Mouse (Mus musculus) thymus, adult 2 months (tissue): ENCODE data around the gene Kctd7. TPM values are rescaled to one million over a fixed set of nuclear protein-coding genes. Genes with fewer than 3 reads are reported as not detected.

ENCODE experiments used
- DNase-seq: peaks from one replicate; pipeline ENCODE4 v3.0.0; 2021
- H3K27ac ChIP-seq: fragments of 200-500 bp; 2 replicates; pipeline ENCODE4 v1.5.1; 2012; ENCODE audit warnings: low read length, control low read depth; ENCODE audit not compliant: control insufficient read depth, insufficient read depth
- H3K27me3 ChIP-seq: fragments of 200-500 bp; 2 replicates; pipeline ENCODE4 v1.6.1; 2012; ENCODE audit warnings: mild to moderate bottlenecking, low read length, moderate library complexity, mixed read lengths; ENCODE audit not compliant: control insufficient read depth, insufficient read depth
- H3K36me3 ChIP-seq: fragments of 200-500 bp; 2 replicates; pipeline ENCODE4 v1.6.1; 2012; ENCODE audit warnings: mild to moderate bottlenecking, low read length, moderate library complexity; ENCODE audit not compliant: control insufficient read depth, insufficient read depth
- H3K4me1 ChIP-seq: fragments of 200-500 bp; replicated peaks from 2 replicates; pipeline ENCODE4 v1.6.1; 2012; ENCODE audit warnings: low read length; ENCODE audit not compliant: control insufficient read depth, insufficient read depth
- H3K4me3 ChIP-seq: fragments of 200-500 bp; 2 replicates; pipeline ENCODE4 v1.5.1; 2012; ENCODE audit warnings: mild to moderate bottlenecking, low read length, control low read depth, moderate library complexity; ENCODE audit not compliant: control insufficient read depth, insufficient read depth
- CTCF ChIP-seq: fragments of 200-500 bp; IDR thresholded peaks from 2 replicates; pipeline ENCODE4 v1.5.1; 2012; ENCODE audit warnings: mild to moderate bottlenecking, control low read depth, low read length, moderate library complexity, borderline replicate concordance; ENCODE audit not compliant: control insufficient read depth, poor library complexity, insufficient read depth; ENCODE audit errors: extremely low read depth
- POLR2A ChIP-seq: fragments of 200-500 bp; IDR thresholded peaks from 2 replicates; pipeline ENCODE4 v1.6.1; 2012; ENCODE audit warnings: mild to moderate bottlenecking, low read length, control low read depth, moderate library complexity; ENCODE audit not compliant: control insufficient read depth, poor library complexity, insufficient read depth; ENCODE audit errors: extremely low read depth
- WGBS: fragments of 180-500 bp; shearing (Covaris S2); methylation state at CpG from one replicate; pipeline ENCODE4 v1.1.7; 2018; 5-methylcytosine and 5-hydroxymethylcytosine counted together
- polyA plus RNA-seq: library from polyadenylated mRNA; depleted of rRNA; stranded (reverse); fragments of >200 nt; gene quantifications from 2 replicates; pipeline ENCODE4 v1.2.3, GENCODE M21; 2012; rRNA removed

Gene Kctd7
- polyA plus RNA-seq, 1 experiment = 6.9 TPM

DNA sequence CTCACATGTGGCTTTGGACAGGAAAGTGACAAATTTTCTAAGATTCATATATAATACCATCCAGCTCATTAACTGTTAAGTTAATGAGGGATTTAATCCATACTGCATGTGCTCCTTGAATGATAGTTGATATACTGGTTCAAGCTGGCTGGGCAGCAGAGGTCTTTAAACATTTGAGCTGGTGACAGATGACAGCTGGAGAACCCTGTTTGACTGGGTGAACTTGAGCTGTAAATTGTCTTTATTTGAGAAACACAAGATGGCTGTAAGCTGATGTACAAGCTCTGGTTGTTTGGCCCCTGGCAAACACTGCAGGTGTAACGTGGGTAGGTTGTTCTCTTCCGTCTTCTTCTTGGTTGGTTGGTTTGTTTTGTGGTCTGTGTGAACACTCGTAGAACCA, 49.1 kb downstream of the Kctd7 start:
- Histone ChIP-seq H3K36me3 (peaks cover 12% of the 10 kb centered on the region), H3K27ac (no peak overlapping the region), H3K4me3 (no peak overlapping the region), H3K27me3 (no peaks in the 10 kb centered on the region), H3K4me1 (peaks cover 2% of the 10 kb centered on the region; the same call in 1 of the 2 replicates)
- no peak for TF ChIP-seq POLR2A
- no peak for TF ChIP-seq CTCF
- 8% methylated on average over 3 of the region's 3 CpGs for WGBS
- DNase-seq = no peak

DNA sequence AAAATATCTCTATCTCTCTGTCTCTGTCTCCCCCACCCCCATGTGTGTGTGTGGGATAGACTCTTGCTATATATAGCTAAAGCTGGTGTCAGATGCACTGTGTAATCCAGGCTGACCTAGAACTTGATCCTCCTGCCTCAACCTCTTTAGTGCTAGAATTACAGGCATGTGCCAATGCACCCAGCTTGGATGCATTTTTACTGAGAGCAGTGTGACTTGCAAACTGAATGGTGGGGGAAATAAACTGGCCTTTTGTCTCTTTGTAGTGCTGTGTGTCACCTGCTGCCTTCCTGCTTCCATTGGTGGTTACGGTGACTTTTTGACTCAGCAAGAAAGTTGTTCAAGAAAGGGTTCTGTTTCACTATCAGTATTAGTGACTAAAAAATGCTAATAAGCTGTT, 51.6 kb downstream of the Kctd7 start:
- TF ChIP-seq POLR2A (no peak), CTCF (no peak)
- no peak for DNase-seq
- WGBS = 26% methylated on average over 1 of the region's 1 CpGs
- H3K27me3 ChIP-seq = no peaks in the 10 kb centered on the region
- H3K4me3 ChIP-seq = no peak overlapping the region
- H3K27ac ChIP-seq = no peak overlapping the region
- peaks cover 11% of the 10 kb centered on the region; the same call in 1 of the 2 replicates for H3K36me3 ChIP-seq
- peaks cover 2% of the 10 kb centered on the region; the same call in 1 of the 2 replicates for H3K4me1 ChIP-seq

DNA sequence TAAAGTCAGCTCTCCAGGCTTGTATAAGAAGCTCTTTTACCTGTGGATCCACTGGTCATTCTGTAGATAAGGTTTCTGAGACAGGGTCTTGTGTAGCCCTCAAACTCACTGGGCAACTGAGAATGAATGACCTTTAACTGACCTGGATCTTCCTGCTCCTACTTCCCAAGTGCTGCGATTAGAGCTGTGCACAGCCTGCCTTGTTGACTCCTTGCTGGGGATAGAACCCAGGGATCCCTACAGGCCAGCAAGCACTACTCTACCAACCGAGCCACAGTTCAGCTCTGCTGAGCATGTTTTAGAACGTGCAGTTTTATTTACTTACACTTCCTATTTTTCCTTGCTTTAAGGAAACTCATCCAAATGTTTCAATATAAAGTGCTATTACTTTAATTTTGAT, 52.8 kb downstream of the Kctd7 start:
- TF ChIP-seq CTCF (no peak), POLR2A (no peak)
- no peak overlapping the region for H3K27ac ChIP-seq
- H3K36me3 ChIP-seq = peaks cover 11% of the 10 kb centered on the region; the same call in 1 of the 2 replicates
- no peak overlapping the region for H3K4me3 ChIP-seq
- 94% methylated on average over 3 of the region's 3 CpGs for WGBS
- H3K27me3 ChIP-seq = no peaks in the 10 kb centered on the region
- no peaks in the 10 kb centered on the region for H3K4me1 ChIP-seq
- DNase-seq = no peak

DNA sequence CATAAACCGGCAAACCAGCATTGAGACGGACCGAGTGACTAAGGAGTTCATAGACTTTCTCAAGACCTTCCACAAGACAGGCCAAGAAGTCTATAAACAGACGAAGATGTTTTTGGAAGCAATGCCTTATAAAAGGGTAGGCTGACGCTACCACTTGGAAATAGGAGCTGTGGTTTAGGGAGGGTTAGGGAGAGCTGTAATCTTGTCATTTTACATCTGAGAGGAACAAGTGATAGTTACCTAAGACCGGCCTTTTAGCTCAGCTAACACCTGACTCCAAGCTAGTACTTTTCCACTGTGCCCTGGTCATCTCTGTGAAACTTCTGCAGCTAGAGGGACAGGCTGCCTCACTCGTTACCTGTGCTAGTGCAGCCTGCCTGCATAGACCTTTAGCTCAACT, 53.3 kb downstream of the Kctd7 start:
- H3K27me3 ChIP-seq = no peaks in the 10 kb centered on the region
- no peak for TF ChIP-seq CTCF
- DNase-seq = no peak
- H3K4me3 ChIP-seq = no peak overlapping the region
- no peak overlapping the region for H3K27ac ChIP-seq
- WGBS = 96% methylated on average over 7 of the region's 7 CpGs
- peaks cover 11% of the 10 kb centered on the region; the same call in 1 of the 2 replicates for H3K36me3 ChIP-seq
- no peaks in the 10 kb centered on the region for H3K4me1 ChIP-seq

DNA sequence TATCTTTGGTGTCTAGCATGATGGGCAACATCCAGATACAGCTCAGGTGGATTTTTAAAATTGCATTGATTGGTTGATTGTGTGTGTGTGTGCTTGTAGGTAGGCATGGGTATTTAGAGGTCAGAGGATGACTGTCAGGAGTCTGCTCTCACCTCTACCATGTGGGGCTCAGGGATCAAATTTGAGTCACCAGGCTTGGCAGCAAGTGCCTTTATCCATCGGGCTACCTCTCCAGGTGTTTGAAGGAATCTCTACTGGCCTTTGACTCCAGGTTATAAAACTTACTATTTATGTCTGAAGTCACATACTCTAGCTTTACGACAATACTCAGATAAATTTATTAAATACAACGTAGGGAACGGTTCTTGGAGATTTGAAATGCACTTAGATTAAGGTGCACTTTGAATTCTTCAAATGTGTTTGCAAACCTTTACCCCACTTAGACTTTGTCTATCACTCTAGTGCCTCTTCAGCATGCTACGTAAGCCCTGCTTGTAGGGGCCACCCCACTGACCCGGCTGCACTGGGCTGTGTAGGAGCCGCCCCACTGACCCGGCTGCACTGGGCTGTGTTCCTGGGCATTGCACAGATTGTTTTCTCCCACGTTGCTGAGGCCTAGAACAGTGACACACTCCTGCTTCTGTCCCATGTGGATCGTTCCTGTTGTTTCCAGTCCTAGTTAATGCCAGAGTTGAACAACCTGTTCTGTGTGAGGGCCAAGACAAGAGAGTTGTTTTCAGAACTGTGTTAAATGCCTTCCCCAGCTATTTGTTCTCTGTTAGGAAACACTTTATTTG, 55.8 kb downstream of the Kctd7 start:
- TF ChIP-seq POLR2A = no peak
- no peak for TF ChIP-seq CTCF
- no peak for DNase-seq
- 93% methylated on average over 10 of the region's 10 CpGs for WGBS
- H3K27ac ChIP-seq = no peak overlapping the region
- H3K27me3 ChIP-seq = no peaks in the 10 kb centered on the region
- no peak overlapping the region for H3K4me3 ChIP-seq
- H3K36me3 ChIP-seq = peaks cover 11% of the 10 kb centered on the region; the same call in 1 of the 2 replicates
- peaks cover 5% of the 10 kb centered on the region for H3K4me1 ChIP-seq

DNA sequence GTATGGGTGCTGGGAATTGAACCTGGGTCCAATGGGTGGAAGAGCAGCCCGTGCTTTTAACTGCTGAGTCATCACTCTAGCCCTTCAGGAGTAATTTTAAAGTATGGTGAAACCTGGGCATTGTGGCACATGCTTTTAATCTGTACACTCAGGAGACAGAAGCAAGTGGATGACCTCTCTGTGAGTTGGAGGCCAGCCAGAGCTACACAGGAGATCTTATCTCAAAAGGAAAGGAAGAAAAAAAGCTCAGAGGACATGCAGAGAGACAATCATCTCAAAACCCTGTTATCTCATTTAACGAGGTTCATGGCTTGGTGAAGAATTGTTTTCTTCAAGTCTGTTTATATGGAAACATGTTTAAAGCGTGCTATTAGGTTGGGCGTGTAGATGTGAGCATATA, 59.3 kb downstream of the Kctd7 start:
- peaks cover 3% of the 10 kb centered on the region; the same call in 1 of the 2 replicates for H3K36me3 ChIP-seq
- no peak overlapping the region for H3K27ac ChIP-seq
- H3K27me3 ChIP-seq = no peaks in the 10 kb centered on the region
- H3K4me3 ChIP-seq = no peak overlapping the region
- TF ChIP-seq CTCF = no peak
- WGBS = 51% methylated on average over 4 of the region's 4 CpGs
- DNase-seq = no peak
- H3K4me1 ChIP-seq = peaks cover 10% of the 10 kb centered on the region

DNA sequence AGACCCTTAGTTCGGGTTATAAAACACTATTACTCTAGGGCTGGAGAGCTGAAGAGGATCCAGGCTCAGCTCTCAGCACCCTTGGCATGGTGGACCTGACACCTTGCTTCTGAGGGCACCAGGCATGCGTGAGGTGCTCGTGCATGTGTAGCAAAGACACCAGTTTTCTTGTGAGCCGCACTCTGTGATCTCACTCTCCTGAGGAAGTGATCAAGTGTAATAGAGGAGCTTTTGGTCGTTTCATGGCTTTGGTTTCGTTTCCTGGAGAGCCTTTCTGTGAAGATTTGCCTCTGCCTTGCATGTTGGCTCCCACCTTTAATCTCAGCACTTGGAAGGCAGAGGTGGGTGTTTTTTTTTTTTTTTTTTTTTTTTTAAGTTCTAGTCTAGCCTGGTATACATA, 59.9 kb downstream of the Kctd7 start:
- WGBS = 32% methylated on average over 6 of the region's 6 CpGs
- no peak overlapping the region for H3K4me3 ChIP-seq
- H3K4me1 ChIP-seq = peaks cover 10% of the 10 kb centered on the region
- no peaks in the 10 kb centered on the region for H3K27me3 ChIP-seq
- peak; percentile 3 for DNase-seq
- peak overlapping the region; percentile 64; the same call in 1 of the 2 replicates for H3K27ac ChIP-seq
- no peak for TF ChIP-seq POLR2A
- peaks cover 5% of the 10 kb centered on the region; the same call in 1 of the 2 replicates for H3K36me3 ChIP-seq

Other genes with a start within 250 kb of the Kctd7 start
- 0.50 and 0.93 TPM in 2 replicates for gene Zbed5, start 249.1 kb upstream of the Kctd7 start, polyA plus RNA-seq
- gene Phkg1, start 246.3 kb upstream of the Kctd7 start, polyA plus RNA-seq = 1.3 and 3.6 TPM in 2 replicates
- 3.4 and 3.5 TPM in 2 replicates for gene Nupr1l, start 236.3 kb upstream of the Kctd7 start, polyA plus RNA-seq
- 20.9 and 24.2 TPM in 2 replicates for gene Vkorc1l1, start 202.9 kb upstream of the Kctd7 start, polyA plus RNA-seq
- 55.1 and 57.5 TPM in 2 replicates for gene Gusb, start 141.8 kb upstream of the Kctd7 start, polyA plus RNA-seq
- 33.0 and 40.4 TPM in 2 replicates for gene Asl, start 115.6 kb upstream of the Kctd7 start, polyA plus RNA-seq
- gene Crcp, start 115.6 kb upstream of the Kctd7 start, polyA plus RNA-seq = 17.0 and 17.5 TPM in 2 replicates
- 8.4 and 9.5 TPM in 2 replicates for gene Tpst1, start 71.5 kb upstream of the Kctd7 start, polyA plus RNA-seq
- 19.7 and 21.0 TPM in 2 replicates for gene Rabgef1, start 26.9 kb downstream of the Kctd7 start, polyA plus RNA-seq
- 31.8 and 44.4 TPM in 2 replicates for gene Tmem248, start 72.2 kb downstream of the Kctd7 start, polyA plus RNA-seq
- 24.4 and 24.8 TPM in 2 replicates for gene Sbds, start 110.7 kb downstream of the Kctd7 start, polyA plus RNA-seq
- gene Tyw1, start 110.8 kb downstream of the Kctd7 start, polyA plus RNA-seq = 15.4 and 15.6 TPM in 2 replicates
- gene Caln1, start 224.6 kb downstream of the Kctd7 start, polyA plus RNA-seq = 0.01 TPM in 1 of 2 replicates, not detected in the other
- not detected in 2 replicates for gene A330070K13Rik, start 239.8 kb downstream of the Kctd7 start, polyA plus RNA-seq